Mouse (Mus musculus) G1E-ER4 (cell line): Measurements from ENCODE around the gene Aagab. TPM values are rescaled to one million over a fixed set of nuclear protein-coding genes. Genes with fewer than 3 reads are reported as not detected.

ENCODE experiments used
- GATA1 ChIP-seq: IDR thresholded peaks from one replicate; pipeline ENCODE4 v1.8.0; 2012; ENCODE audit warnings: low read length, inconsistent platforms
- polyA plus RNA-seq: library from polyadenylated mRNA; stranded (reverse); fragments of >175 nt; gene quantifications from 2 replicates; pipeline ENCODE4 v1.2.3, GENCODE M21; 2012

Gene Aagab
- 1.4 and 3.5 TPM in 2 replicates for polyA plus RNA-seq

DNA sequence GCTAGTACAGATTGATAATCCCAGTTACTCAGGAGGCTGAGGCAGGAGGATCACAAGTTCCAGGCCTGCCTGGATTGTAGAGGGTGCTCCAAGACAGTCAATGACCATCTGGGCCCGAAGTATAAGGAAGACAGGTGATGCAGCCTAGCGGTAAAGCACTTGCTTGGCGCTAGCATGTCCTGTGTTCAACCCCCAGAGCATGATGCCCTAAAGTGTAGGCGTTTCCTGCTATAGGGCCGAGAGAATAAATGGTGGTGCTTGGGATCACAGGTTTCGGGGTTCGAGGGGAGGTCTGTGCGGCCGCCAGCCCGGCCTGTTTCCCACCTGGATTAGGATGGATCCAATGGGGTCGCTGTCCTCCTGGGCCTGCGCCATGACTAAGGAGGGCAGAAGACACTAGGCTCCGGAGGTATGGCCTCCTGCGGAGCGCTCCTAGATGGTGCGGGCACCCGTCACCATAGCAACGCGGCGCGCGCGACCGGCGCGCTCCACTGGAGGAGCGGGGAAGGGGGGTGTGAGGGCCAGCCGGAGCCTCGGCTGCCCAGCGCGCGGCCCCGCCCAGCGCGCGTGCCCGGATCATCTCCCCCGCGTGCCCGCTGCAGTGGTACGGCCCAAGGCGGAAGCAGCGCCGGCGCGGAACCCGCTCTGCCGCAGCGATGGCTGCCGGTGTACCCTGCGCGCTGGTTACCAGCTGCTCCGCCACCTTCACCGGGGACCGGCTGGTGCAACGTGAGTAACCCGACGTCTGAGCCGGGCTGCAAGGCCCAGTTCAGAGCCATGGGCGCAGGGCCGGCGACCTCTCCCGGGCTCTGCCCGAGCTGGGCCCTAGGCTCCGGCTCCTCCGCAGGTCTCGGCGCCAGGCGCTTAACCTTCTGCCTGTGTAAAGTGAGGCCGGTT, at the start of gene Aagab, which contains the start of gene Iqch:
Aagab (plus strand) TSS at position 618 of the 897 bp plus-strand sequence.
Iqch (minus strand) TSS at position 451 of the 897 bp plus-strand sequence.
- no peak for TF ChIP-seq GATA1

DNA sequence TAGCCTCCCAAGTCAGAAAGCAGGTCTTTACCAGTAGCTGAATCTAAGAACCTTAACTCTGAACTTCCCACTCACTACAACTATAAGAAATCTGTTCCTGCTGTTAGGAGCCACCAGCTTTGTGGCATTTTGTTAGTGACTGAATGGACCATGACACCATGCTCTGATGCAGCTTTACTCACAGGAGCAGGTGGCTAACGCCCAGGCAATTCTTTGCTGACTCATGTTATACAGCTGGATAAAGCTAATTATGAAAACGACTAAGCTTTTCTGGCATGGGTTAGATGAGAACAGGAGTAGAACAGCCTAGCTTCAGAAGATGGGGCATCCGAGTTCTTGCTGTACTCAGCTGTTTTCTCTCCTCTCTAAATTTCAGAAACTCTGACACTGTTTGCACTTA, 48.8 kb upstream of the Aagab start:
- no peak for TF ChIP-seq GATA1

DNA sequence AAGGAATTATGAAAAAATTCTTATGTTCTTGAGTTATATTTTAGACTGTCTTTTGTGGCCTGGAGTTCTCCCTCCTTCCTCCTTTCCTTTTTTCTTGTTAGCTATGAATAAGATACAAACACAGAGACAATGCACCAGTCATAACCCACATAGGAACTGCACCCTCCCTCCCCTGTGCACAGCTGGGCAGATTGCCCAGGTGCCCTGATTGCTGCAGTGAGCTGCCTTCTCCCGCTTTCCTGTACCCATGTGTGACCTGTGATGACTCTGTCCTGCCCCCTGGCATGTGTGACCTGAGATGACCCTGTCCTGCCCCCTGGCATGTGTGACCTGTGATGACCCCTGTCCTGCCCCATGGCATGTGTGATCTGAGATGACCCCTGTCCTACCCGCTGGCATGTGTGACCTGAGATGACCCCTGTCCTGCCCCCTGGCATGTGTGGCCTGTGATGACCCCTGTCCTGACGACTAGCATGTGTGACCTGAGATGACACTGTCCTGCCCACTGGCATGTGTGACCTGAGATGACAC, 46.9 kb upstream of the Aagab start:
- TF ChIP-seq GATA1, result no peak

DNA sequence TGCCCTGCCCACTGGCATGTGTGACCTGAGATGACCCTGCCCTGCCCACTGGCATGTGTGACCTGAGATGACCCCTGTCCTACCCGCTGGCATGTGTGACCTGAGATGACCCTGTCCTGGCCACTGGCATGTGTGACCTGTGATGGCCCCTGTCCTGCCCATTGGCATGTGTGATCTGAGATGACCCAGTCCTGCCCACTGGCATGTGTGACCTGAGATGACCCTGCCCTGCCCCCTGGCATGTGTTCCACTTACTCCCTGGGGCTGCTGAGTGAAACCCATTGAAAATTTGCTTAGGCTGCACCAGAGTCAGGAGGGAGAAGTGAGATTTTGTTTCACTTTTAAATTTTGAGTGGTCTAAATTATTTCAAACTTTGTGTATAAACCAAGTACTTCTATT, 46.1 kb upstream of the Aagab start:
- TF ChIP-seq GATA1, result no peak

DNA sequence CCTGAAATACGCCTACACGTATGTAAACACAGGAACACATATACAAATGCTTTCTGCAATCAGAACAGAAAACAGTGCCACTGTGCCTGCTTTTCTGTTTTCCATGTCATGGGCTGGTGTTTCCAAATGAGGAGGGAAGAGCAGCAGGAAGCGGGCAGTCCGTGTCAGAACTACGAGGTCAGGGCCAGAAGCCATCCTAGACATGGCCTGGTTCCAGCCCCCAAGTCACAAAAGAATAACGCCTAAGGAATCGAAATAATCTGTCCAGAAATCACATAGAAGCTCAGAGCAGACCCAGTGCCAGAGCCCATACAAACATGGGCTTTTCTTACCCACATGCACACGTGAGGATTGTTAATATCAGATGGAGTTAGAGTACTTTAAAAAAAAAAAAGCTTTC, 45.5 kb upstream of the Aagab start:
- TF ChIP-seq GATA1, result no peak

DNA sequence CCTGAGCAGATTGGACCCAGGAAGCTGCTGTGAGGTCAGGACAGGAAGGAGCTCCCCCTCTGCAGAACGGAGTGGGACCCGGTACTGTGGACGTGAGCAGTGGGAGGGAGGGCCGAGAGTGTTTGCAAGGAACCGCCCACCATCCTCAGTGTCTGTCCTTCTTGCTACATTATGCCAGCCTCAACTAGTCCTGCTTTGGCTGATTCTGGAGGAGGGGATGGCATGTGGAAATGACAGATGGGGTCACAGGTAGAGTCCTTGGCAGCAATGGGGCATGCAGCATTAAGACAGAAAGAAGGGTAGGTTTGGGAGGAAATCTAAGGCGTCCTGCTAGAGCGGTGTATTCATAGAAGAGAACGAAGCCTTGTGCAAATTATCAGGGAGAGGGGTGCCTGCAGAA, 40.5 kb upstream of the Aagab start:
- no peak for TF ChIP-seq GATA1

DNA sequence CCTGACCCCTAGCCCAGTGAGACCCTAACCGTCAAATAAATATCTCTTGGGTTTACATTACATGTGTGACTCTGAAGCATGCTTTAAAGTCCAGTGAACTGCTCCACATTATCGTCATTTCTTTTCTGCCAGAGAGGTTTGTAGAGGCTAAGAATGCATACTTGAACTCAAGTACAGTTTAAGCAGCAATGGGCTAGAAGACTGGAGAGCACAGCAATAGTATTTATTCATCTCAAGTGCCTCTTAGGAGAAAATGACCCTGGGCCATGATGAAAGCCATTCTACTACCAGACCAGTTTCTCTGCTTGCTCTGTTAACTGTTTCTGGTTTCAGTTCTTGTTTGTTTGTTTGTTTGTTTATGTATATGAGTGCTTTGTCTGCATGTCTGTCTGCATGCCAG, 39.0 kb upstream of the Aagab start:
- no peak for TF ChIP-seq GATA1

DNA sequence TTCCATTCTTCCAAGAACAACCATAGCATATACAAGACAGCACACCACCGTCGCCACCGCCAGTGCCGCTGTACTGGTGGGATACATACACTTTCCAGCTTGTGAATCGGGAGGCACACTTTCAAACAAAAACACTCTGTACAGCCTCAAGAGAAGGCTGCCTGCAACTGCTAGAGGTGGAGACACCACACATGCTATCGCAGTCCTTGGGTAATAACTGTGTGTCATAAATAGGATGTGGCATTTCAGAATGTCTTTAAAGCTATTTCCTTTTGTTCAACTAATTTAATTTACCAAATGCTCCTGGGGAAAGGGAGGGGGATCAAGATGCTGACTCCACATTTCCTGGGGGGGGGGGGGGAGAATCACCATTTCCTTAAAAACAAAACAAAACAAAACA, 34.1 kb upstream of the Aagab start:
- TF ChIP-seq GATA1, result no peak

DNA sequence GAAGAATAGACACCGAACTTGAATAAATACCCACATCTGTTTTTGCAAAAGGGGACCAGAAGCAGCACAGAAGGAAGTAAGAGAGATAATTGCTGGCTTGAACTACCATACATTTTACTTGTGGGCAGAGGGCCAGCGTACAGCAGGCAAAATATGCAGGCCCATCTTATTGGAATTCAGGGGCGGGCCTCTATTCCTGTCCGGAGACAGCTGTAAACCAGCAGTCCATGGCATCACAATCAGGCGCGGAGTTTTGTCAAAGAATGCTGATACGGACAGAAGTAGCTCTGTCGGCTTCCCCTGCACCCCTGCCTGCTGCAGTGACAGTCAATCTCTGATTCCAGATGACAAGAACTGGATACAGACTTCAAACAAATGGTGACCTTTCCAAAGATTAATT, 33.7 kb upstream of the Aagab start:
- TF ChIP-seq GATA1, result no peak

DNA sequence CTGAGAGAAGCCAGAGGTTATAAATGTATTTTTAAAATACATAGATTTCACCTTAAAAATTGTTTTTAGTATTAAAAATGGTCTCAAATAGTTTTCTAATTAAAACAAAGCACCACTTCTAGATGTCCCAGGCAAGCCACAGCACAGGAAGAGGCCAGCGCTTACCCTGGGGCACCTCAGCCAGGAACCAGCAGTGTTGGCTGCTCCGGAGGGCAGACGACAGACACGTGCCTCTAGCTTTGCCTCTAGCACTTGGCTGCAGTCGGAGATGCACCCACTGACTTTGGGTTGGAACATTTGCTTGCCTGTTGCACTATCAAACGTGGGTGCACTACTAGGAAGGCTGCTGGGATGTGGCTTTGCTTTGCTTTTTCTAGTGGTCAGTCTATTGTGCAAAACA, 30.6 kb upstream of the Aagab start:
- no peak for TF ChIP-seq GATA1

DNA sequence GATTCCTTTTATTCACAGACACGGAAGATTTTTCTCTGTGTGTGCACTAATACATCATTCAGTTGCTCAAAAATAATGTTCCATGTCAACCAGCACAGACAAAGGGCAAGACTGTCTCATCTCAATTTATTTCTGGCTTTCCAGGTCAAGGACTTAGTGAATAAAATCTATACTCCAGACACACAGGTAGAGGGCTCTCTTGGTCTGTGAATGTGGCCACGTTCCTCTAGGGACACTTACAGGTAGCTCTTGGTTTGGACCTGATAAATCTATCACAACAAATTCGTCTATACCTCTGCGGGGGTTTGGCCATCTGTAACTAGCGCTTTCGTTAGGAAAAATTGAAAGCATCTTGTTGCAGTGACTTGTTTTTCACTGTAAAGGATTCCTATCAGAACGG, 29.6 kb upstream of the Aagab start:
- no peak for TF ChIP-seq GATA1

DNA sequence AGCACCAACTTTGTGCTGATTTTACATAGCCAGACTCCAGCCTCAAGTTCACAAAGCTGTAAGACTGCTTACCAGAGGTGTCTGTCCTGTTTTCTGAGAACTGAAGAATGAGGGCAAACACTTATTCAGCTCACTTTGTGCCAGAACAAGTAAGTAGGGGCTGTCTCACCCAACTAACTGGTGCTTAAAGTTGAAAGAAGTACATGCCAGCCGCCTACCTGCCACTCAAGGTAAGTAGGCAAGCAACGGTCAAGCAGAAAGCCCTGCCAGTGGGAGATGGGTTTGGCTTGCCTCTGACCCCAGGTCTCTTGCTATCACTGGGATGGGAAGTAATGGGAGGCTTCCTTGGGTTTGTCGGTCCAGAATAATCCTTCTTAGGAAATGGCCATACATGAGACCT, 25.0 kb upstream of the Aagab start:
- TF ChIP-seq GATA1, result no peak

DNA sequence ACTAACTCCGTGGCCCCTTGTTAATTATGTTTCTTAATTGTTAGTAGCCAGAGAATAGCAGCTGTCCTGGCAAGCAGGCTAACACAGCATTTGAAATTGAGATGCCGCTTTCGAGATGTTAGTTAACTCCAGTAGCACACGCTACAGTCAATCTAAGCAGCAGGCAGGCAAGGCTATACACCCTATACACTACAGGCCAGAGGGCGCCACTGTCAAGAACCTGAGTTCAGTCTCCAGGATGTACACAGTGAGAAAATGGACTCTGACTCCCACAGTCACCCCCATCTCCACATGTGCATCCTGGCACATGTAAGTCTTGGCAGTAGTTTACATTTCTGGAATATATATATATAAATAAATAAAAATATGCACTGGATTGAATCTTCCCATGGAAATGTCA, 22.8 kb upstream of the Aagab start:
- no peak for TF ChIP-seq GATA1

DNA sequence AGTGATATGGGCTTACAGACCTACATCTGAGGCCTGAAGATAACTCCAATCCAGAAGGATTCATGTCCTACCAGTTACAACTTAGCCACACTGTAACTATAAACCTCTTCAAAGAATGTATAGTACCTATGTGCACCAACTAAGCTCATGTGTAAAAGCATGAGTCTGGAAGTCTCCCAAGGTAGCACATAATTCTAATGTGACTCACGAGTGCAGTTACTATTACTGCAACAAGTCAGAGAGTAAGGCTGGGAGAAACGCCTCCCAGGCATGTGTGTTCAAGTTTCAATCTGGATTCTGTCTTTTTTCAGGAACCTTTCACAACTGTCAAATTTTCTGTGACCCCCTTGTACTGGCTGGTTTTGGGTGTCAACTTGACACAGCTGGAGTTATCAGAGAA, 22.4 kb upstream of the Aagab start:
- TF ChIP-seq GATA1, result no peak

DNA sequence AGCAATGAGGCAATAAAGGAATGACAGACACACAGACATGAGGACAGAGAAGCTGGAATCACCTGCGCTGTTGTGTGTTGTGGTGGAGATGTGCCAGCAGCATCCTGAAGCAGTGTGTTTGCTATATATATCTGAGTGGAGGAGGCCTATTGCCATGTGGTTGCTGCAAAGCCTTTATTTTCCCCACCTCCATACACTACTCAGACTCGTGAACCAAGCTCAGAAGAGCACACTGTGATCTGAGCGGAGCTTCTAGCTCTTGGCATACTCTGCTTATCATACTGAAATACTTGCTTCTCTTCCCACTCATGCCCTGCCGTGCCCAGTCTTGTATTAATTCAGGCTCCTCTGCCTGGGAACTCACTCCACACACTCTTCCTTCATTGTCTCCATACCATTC, 20.7 kb upstream of the Aagab start:
- no peak for TF ChIP-seq GATA1

DNA sequence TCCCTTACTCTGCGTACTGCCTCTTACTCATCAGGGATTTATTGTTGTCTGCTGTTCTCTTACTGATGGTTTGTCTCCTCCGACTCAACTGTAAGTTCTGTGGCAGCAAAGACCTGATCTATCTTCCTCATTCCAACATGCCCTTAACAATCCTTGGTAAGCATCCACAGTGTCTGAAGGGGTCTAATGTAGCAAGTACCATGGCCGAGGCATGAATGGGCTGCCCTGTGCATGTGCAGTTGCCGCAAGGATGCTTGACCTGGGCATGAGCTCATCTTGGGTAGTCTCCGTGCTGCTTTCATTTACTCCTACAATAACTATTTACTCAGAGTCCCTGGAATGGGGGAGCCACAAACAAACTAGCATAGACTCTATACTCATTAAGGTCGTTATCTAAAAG, 17.2 kb upstream of the Aagab start:
- TF ChIP-seq GATA1, result no peak

DNA sequence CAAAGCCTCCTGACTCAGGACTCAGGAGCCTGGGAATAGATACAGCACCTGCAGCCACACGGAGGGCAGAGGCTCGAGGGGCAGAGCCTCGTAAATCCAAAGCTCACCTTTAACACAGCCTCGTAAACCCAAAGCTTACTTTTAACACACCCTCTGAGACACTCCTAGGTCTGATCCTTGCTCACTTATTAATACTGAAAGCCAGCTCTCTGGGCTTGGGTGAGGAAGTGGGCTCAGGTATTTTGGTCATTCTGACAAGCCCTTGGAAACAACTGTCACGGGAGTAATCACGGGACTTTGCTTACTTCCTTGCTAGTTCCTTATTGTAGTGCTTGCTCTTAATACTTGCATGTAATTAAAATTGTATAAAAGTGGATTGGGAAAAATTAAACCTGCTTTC, 13.3 kb upstream of the Aagab start:
- no peak for TF ChIP-seq GATA1

DNA sequence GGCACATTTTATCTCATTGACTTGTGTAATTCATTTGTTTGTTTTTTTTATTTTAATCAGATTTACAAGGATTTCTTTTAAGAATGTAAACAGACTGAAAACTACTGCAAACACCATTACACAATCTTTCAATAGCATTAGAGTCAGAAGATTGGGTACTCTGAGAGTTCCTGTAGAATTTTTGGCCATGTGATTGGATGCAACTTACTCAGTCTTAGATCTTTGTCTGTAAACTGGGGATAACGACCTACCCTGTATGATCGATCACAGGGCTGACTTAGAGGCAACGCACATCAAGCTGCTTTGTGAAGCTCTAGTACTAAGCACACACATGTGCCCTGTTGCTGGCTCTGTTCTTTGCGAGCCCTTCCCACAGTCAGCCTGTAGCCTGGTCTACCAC, 11.9 kb upstream of the Aagab start:
- TF ChIP-seq GATA1, result no peak
